9 mouse cellular contexts compared by ENCODE assay signal in genomic region chr4:124633281-124633680, GRCm38 (mm10). TPM values are rescaled to one million over a fixed set of nuclear protein-coding genes. Genes with fewer than 3 reads are reported as not detected.
DNase-seq lines count a peak whose midpoint lies in the region; ATAC-seq and TF ChIP-seq lines count a peak whose summit lies in the region.
"Had no signal": no experiment of that assay in that cellular context is flagged by ENCODE, and none has a peak within 500 bp of the region (broad histone marks: within the 10 kb centered on the region; RNA-seq: fewer than 3 reads in every experiment).

No protein-coding gene starts in this region.

- no peak overlapping the region for H3K4me2 ChIP-seq in stomach, postnatal 0 days (replicated peaks; ENCODE audit: low read depth)

- H3K27ac ChIP-seq in stomach, postnatal 0 days (replicated peaks), result no peak overlapping the region

- no peak overlapping the region for H3K4me3 ChIP-seq in stomach, postnatal 0 days (ENCODE audit: low read depth, low read length)

- no peak for ATAC-seq in stomach, postnatal 0 days (ENCODE audit: low FRiP score, low TSS enrichment)

- no peaks in the 10 kb centered on the region for H3K27me3 ChIP-seq in stomach, postnatal 0 days (ENCODE audit: control insufficient read depth, insufficient read depth, low read length)

- H3K4me1 ChIP-seq in stomach, postnatal 0 days (replicated peaks; ENCODE audit: control insufficient read depth, insufficient read depth), result no peaks in the 10 kb centered on the region

- peak; percentile 43 for DNase-seq in gastrocnemius, postnatal 14 days
- DNase-seq in gastrocnemius, adult 8-10 months (ENCODE audit: low spot score in 2 of 2), result no peak
- DNase-seq in ovary, postnatal 10 days (ENCODE audit: low spot score), result peak; percentile 23
- DNase-seq in ovary, adult 18-20 months (ENCODE audit: low spot score), result no peak
- DNase-seq in heart, postnatal 36 days, result peak; percentile 22 to 40
- DNase-seq in stomach, postnatal 0 days (ENCODE audit: low spot score), result peak; percentile 67
- no peak for DNase-seq in layer of hippocampus, adult 9-11 months
- no peak for DNase-seq in spleen, postnatal 14 days (ENCODE audit: low spot score in 2 of 2)

- H3K9ac ChIP-seq in stomach, postnatal 0 days (ENCODE audit: low read length), result no peak overlapping the region

- TF ChIP-seq CTCF in stomach, postnatal 0 days (IDR thresholded peaks at IDR 0.05; ENCODE audit: low read depth), result no peak

- intact Hi-C loops in gastrocnemius, postnatal 14 days (cut with DNase I; ENCODE audit: low total_unique reads), result no loop called here
- intact Hi-C loops in heart, postnatal 36 days (cut with DNase I), result no loop called here

- no peak for TF ChIP-seq EP300 in stomach, postnatal 0 days (optimal IDR thresholded peaks at IDR 0.05)

- under 1% methylated on average over 9 of the region's 9 CpGs for WGBS in stomach, postnatal 0 days

- H3K9me3 ChIP-seq in stomach, postnatal 0 days (ENCODE audit: control insufficient read depth, low read length), result no peaks in the 10 kb centered on the region

- no peaks in the 10 kb centered on the region for H3K36me3 ChIP-seq in stomach, postnatal 0 days (ENCODE audit: control insufficient read depth, insufficient read depth, low read length)

RNA-seq across cellular contexts. Expression of gene 3100002H09Rik, which starts 22.7 kb away (rescaled TPM):
- total RNA-seq in gastrocnemius, postnatal 14 days (2021), result not detected
- total RNA-seq in gastrocnemius, adult 8-10 months (2022), result not detected
- total RNA-seq in heart, postnatal 36 days (2021), result not detected
- polyA plus RNA-seq in stomach, postnatal 0 days (2015; fragmentation: Nextera tagmentation; extraction: Ambion mirVana), result not detected in 2 replicates
- polyA plus RNA-seq: large intestine, adult 2 months had no signal

RNA-seq across cellular contexts. Expression of gene Pou3f1, which starts 23.3 kb away (rescaled TPM):
- total RNA-seq in gastrocnemius, postnatal 14 days (2021), result 1 to 10 TPM; 1.3 to 2.2 TPM
- under 1 TPM; 0.19 to 0.34 (median 0.28) TPM for total RNA-seq in gastrocnemius, adult 8-10 months (2022)
- under 1 TPM; 0.11 to 0.16 TPM for total RNA-seq in heart, postnatal 36 days (2021)
- 0.13 TPM in 2 replicates for polyA plus RNA-seq in stomach, postnatal 0 days (2015; fragmentation: Nextera tagmentation; extraction: Ambion mirVana)

Comparison
In these comparisons a context has a peak if more than half of its experiments do, and no peak if none do; other contexts are left out.
1. DNase-seq: peak in gastrocnemius, postnatal 14 days (single experiment), ovary, postnatal 10 days (single experiment), heart, postnatal 36 days (2 of 2) and stomach, postnatal 0 days (single experiment); none in gastrocnemius, adult 8-10 months (0 of 2), ovary, adult 18-20 months (single experiment), layer of hippocampus, adult 9-11 months (single experiment) and spleen, postnatal 14 days (0 of 2).